Mouse (Mus musculus): ENCODE data around the gene Fam98b. TPM values are rescaled to one million over a fixed set of nuclear protein-coding genes. Genes with fewer than 3 reads are reported as not detected.

Fam98b gene
- polyA plus RNA-seq, 1 experiment from 2014 or later = 7.4 TPM

DNA sequence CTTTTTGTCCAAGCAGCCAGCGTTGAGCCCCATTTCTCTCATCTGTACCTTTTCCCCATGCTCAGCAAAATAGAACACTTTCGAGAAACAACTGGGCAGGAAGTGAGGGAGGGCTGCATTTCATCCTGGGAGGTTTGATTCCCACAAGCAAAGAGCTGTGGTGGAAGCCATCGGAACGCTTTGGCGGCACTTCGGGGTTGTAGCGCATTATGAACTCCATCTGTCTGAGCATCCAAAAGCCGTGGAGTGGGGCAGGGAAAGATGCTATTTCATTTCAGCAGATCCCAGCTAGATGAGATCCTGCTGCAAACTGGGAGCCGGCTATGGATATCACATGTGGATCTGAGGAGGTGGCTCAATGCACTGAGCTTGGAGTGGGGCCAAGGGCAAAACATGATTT is 26.9 kb upstream of the Fam98b start:
- peak overlapping the region; percentile 31; the same call in 1 of the 2 replicates for H3K27ac ChIP-seq (ENCODE audit: low read length)
- H3K27me3 ChIP-seq (ENCODE audit: control insufficient read depth, insufficient read depth, low read length) = no peaks in the 10 kb centered on the region
- WGBS = 67% methylated on average over 9 of the region's 9 CpGs
- no peaks in the 10 kb centered on the region for H3K9me3 ChIP-seq (replicated peaks; ENCODE audit: control insufficient read depth, low read length)
- H3K4me2 ChIP-seq (ENCODE audit: low read depth, low read length) = no peak overlapping the region
- no peak for ATAC-seq (ENCODE audit: insufficient read depth, low FRiP score)
- H3K4me1 ChIP-seq (ENCODE audit: control insufficient read depth, insufficient read depth, low read length) = peaks cover 4% of the 10 kb centered on the region; the same call in 1 of the 2 replicates
- no peaks in the 10 kb centered on the region for H3K36me3 ChIP-seq (ENCODE audit: control insufficient read depth, insufficient read depth, low read length)
- H3K4me3 ChIP-seq (replicated peaks; ENCODE audit: low read length) = no peak overlapping the region
- H3K9ac ChIP-seq (ENCODE audit: low read length) = no peak overlapping the region

DNA sequence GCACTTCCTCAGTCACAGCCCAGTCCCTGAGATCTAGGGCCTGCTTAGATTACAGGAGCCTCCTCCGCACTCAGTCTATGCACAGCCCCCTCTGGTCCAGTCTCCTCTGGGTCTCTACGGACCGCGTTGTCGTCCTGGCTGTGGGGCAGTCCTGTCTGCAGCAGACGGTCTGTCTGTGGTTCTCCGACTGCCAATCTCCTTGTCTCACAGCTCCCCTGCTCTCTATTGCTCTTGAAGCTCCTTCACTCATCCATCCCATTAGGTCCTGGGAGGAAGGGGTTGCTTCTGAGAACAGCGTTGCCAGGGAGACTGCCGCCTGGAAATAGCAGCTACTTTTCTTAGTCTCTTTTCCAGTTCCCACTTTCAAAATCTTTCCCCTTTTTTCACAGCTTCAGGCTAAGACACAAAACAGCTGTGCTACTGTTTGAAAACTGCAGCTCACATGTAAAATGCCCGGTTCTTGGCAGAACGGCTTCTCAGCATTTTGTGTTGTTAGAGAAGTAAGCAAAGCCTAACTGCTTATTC is 20.9 kb upstream of the Fam98b start:
- no peak overlapping the region for H3K9ac ChIP-seq (ENCODE audit: low read length)
- no peaks in the 10 kb centered on the region for H3K27me3 ChIP-seq (ENCODE audit: control insufficient read depth, insufficient read depth, low read length)
- H3K27ac ChIP-seq (ENCODE audit: low read length) = no peak overlapping the region; the same call in 1 of the 2 replicates
- H3K36me3 ChIP-seq (ENCODE audit: control insufficient read depth, insufficient read depth, low read length) = no peaks in the 10 kb centered on the region
- H3K9me3 ChIP-seq (replicated peaks; ENCODE audit: control insufficient read depth, low read length) = no peaks in the 10 kb centered on the region
- peak overlapping the region; percentile 4; the same call in 1 of the 2 replicates for H3K4me2 ChIP-seq (ENCODE audit: low read depth, low read length)
- peaks cover 4% of the 10 kb centered on the region; the same call in 1 of the 2 replicates for H3K4me1 ChIP-seq (ENCODE audit: control insufficient read depth, insufficient read depth, low read length)
- peak; percentile 40; the same call in 1 of the 2 replicates for ATAC-seq (ENCODE audit: insufficient read depth, low FRiP score)
- 40% methylated on average over 11 of the region's 11 CpGs for WGBS
- no peak overlapping the region for H3K4me3 ChIP-seq (replicated peaks; ENCODE audit: low read length)

DNA sequence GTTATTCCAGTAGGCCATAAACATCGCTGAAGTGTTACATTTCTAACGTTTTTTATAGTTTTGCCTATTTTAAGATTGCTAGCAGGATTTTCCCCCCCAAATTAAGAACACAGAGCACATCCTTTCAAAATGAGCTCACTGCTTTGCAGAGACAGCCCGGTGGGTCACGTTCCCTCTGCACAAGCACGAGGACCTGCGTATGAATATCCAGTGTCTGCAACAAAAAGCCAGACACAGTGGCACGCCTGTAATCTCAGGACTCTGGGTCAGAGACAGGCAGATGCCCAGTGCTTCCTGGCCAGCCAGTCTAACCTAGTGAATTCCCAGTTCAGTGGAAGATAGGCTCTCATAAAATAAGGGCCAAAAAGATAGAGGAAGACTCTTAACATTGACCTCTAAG is 19.3 kb upstream of the Fam98b start:
- Histone ChIP-seq H3K9me3 (replicated peaks; ENCODE audit: control insufficient read depth, low read length) (no peaks in the 10 kb centered on the region), H3K27me3 (ENCODE audit: control insufficient read depth, insufficient read depth, low read length) (0 out of 2 replicates have a peak, but pooled peaks cover 7% of the 10 kb centered on the region), H3K4me1 (ENCODE audit: control insufficient read depth, insufficient read depth, low read length) (peaks cover 4% of the 10 kb centered on the region; the same call in 1 of the 2 replicates), H3K9ac (ENCODE audit: low read length) (no peak overlapping the region), H3K4me2 (ENCODE audit: low read depth, low read length) (no peak overlapping the region), H3K4me3 (replicated peaks; ENCODE audit: low read length) (no peak overlapping the region), H3K36me3 (ENCODE audit: control insufficient read depth, insufficient read depth, low read length) (no peaks in the 10 kb centered on the region), H3K27ac (ENCODE audit: low read length) (no peak overlapping the region)
- no peak for ATAC-seq (ENCODE audit: insufficient read depth, low FRiP score)
- WGBS = 86% methylated on average over 7 of the region's 7 CpGs

DNA sequence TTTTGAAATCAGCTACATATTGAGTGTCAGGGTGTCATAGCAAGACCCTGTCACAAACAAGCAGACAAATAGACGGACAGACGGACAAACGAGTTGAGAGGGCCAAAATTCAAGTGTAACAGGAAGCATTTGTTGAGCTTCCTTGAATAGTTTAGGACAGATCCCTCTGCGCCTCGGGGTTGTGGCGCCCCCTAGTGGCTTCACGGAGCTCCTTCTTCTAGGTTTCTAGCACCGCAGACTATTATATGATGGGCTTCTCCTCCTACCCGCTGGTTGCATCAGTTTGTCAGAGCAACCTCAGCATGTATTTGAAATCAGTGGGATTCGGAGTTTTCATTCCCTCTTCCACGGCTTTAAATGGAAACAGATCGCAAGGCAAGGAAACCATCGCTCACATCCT is 18.3 kb upstream of the Fam98b start:
- Histone ChIP-seq H3K27me3 (ENCODE audit: control insufficient read depth, insufficient read depth, low read length) (0 out of 2 replicates have a peak, but pooled peaks cover 8% of the 10 kb centered on the region), H3K4me2 (ENCODE audit: low read depth, low read length) (no peak overlapping the region), H3K4me3 (replicated peaks; ENCODE audit: low read length) (no peak overlapping the region), H3K4me1 (ENCODE audit: control insufficient read depth, insufficient read depth, low read length) (peaks cover 4% of the 10 kb centered on the region; the same call in 1 of the 2 replicates), H3K27ac (ENCODE audit: low read length) (no peak overlapping the region), H3K9ac (ENCODE audit: low read length) (peak overlapping the region; percentile 6; the same call in 1 of the 2 replicates), H3K36me3 (ENCODE audit: control insufficient read depth, insufficient read depth, low read length) (no peaks in the 10 kb centered on the region), H3K9me3 (replicated peaks; ENCODE audit: control insufficient read depth, low read length) (no peaks in the 10 kb centered on the region)
- peak; percentile 53; the same call in 1 of the 2 replicates for ATAC-seq (ENCODE audit: insufficient read depth, low FRiP score)
- WGBS = 6% methylated on average over 13 of the region's 13 CpGs

DNA sequence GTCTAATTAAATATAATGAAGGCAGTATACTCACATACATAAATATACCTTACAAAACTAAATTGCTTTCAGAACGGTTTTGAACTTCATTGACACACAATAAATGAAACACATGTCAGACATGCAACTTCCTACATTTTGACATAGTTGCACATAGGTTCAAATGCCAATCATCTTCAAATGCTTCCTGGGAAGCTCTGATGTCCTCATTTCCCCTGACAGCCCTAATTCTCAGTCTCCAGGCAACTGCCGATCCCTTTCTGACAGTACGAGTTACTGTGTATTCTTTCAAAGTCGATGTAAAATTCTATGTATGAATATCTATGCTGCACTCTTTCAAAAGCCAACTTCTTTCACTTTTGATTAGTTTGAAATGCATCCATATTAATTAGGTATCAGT is 7.6 kb upstream of the Fam98b start:
- Histone ChIP-seq H3K27ac (ENCODE audit: low read length) (no peak overlapping the region), H3K4me1 (ENCODE audit: control insufficient read depth, insufficient read depth, low read length) (no peaks in the 10 kb centered on the region), H3K36me3 (ENCODE audit: control insufficient read depth, insufficient read depth, low read length) (no peaks in the 10 kb centered on the region), H3K9me3 (replicated peaks; ENCODE audit: control insufficient read depth, low read length) (no peaks in the 10 kb centered on the region), H3K27me3 (ENCODE audit: control insufficient read depth, insufficient read depth, low read length) (no peaks in the 10 kb centered on the region), H3K9ac (ENCODE audit: low read length) (no peak overlapping the region), H3K4me3 (replicated peaks; ENCODE audit: low read length) (no peak overlapping the region), H3K4me2 (ENCODE audit: low read depth, low read length) (no peak overlapping the region)
- no peak for ATAC-seq (ENCODE audit: insufficient read depth, low FRiP score)
- WGBS = 76% methylated on average over 4 of the region's 4 CpGs

DNA sequence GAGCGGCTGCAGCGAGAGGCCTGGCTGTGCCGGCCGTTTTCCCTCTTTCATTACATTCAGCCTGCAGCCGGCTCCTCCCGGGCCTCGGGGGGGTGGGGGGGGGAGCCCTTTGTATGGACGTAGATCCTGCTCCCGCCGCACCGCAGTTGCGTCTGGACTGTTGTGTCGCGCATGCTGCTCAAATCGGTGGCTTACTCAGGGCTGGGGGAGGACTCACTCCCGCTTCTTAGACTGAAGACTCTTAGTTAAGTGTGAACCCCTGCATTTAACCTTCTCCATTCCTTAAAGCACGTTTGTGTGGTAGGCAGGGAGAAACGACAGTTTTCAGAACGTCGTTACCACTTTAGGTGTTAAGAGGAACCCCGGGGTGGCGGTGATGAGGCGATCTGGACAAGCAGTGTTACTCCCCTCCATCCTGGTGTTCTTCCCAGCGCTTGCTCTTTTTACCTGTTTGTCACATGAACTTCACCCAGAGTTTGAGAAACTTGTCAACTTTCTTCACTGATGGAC is 517 bp downstream of the Fam98b start:
- peak; percentile 63 for ATAC-seq (ENCODE audit: insufficient read depth, low FRiP score)
- Histone ChIP-seq H3K4me1 (ENCODE audit: control insufficient read depth, insufficient read depth, low read length) (peaks cover 7% of the 10 kb centered on the region), H3K36me3 (ENCODE audit: control insufficient read depth, insufficient read depth, low read length) (no peaks in the 10 kb centered on the region), H3K27ac (ENCODE audit: low read length) (peak overlapping the region; percentile 84), H3K9me3 (replicated peaks; ENCODE audit: control insufficient read depth, low read length) (no peaks in the 10 kb centered on the region), H3K4me3 (replicated peaks; ENCODE audit: low read length) (peak overlapping the region; percentile 95), H3K9ac (ENCODE audit: low read length) (peak overlapping the region; percentile 98), H3K27me3 (ENCODE audit: control insufficient read depth, insufficient read depth, low read length) (no peaks in the 10 kb centered on the region), H3K4me2 (ENCODE audit: low read depth, low read length) (peak overlapping the region; percentile 90)
- WGBS = under 1% methylated on average over 24 of the region's 24 CpGs

DNA sequence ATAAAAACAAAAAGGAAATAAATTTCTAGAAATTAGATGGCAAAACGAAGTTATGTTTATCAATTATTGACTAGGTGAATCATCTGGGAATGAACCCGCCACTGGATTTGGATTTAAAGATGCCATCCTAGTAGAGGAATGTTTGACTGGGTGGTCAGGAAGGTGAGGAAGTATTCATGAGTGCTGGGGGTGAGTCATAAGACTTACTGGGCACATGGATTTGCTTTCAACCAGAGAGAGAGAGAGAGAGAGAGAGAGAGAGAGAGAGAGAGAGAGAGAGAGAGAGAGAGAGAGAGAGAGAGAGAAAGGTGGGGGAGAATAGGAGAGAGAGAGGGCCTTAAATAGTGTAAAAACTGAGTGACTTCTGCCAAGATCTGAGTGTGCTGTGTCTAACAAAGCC is 5.9 kb downstream of the Fam98b start:
- Histone ChIP-seq H3K9me3 (replicated peaks; ENCODE audit: control insufficient read depth, low read length) (no peaks in the 10 kb centered on the region), H3K9ac (ENCODE audit: low read length) (no peak overlapping the region), H3K27me3 (ENCODE audit: control insufficient read depth, insufficient read depth, low read length) (no peaks in the 10 kb centered on the region), H3K27ac (ENCODE audit: low read length) (no peak overlapping the region), H3K36me3 (ENCODE audit: control insufficient read depth, insufficient read depth, low read length) (0 out of 2 replicates have a peak, but pooled peaks cover 5% of the 10 kb centered on the region), H3K4me3 (replicated peaks; ENCODE audit: low read length) (no peak overlapping the region), H3K4me2 (ENCODE audit: low read depth, low read length) (no peak overlapping the region), H3K4me1 (ENCODE audit: control insufficient read depth, insufficient read depth, low read length) (peaks cover 5% of the 10 kb centered on the region)
- 80% methylated on average over 2 of the region's 2 CpGs for WGBS
- ATAC-seq (ENCODE audit: insufficient read depth, low FRiP score) = no peak

- no peak overlapping the region for H3K4me2 ChIP-seq (ENCODE audit: low read depth, low read length)
- no peaks in the 10 kb centered on the region for H3K4me1 ChIP-seq (ENCODE audit: control insufficient read depth, insufficient read depth, low read length)
- WGBS = 75% methylated on average over 1 of the region's 1 CpGs
- no peaks in the 10 kb centered on the region for H3K9me3 ChIP-seq (replicated peaks; ENCODE audit: control insufficient read depth, low read length)
- 0 out of 2 replicates have a peak, but pooled peaks cover 5% of the 10 kb centered on the region for H3K36me3 ChIP-seq (ENCODE audit: control insufficient read depth, insufficient read depth, low read length)
- H3K27me3 ChIP-seq (ENCODE audit: control insufficient read depth, insufficient read depth, low read length) = no peaks in the 10 kb centered on the region
- no peak for ATAC-seq (ENCODE audit: insufficient read depth, low FRiP score)
- H3K9ac ChIP-seq (ENCODE audit: low read length) = no peak overlapping the region
- H3K4me3 ChIP-seq (replicated peaks; ENCODE audit: low read length) = no peak overlapping the region
- H3K27ac ChIP-seq (ENCODE audit: low read length) = no peak overlapping the region
Measured at GRCm38 (mm10) chr2:117257617-117258016, 8.1 kb downstream of the Fam98b start.

DNA sequence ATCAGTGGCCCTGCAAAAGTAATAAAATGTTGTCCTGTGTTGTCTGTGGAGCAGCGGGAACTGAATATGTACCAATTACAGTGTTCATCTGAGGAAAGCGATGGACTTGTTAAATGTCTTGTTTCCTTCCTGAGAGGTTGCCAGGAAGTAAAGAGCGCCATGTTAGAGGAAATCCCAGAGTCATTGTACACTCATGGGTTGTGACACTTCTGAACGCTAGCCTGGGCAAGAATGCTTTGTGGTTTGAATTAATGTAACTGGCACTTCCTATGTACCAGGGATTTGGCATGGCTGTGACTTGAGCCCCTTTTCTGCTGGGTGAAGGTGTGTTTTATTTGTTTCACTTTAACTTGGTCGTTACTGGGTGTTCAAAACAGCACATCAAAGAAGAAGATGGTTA is 12.6 kb downstream of the Fam98b start:
- Histone ChIP-seq H3K27me3 (ENCODE audit: control insufficient read depth, insufficient read depth, low read length) (no peaks in the 10 kb centered on the region), H3K4me3 (replicated peaks; ENCODE audit: low read length) (no peak overlapping the region), H3K27ac (ENCODE audit: low read length) (no peak overlapping the region), H3K9me3 (replicated peaks; ENCODE audit: control insufficient read depth, low read length) (no peaks in the 10 kb centered on the region), H3K4me1 (ENCODE audit: control insufficient read depth, insufficient read depth, low read length) (no peaks in the 10 kb centered on the region), H3K9ac (ENCODE audit: low read length) (no peak overlapping the region), H3K36me3 (ENCODE audit: control insufficient read depth, insufficient read depth, low read length) (peaks cover 11% of the 10 kb centered on the region; the same call in 1 of the 2 replicates), H3K4me2 (ENCODE audit: low read depth, low read length) (no peak overlapping the region)
- 87% methylated on average over 5 of the region's 5 CpGs for WGBS
- no peak for ATAC-seq (ENCODE audit: insufficient read depth, low FRiP score)
